Mouse (Mus musculus) heart, postnatal 0 days (tissue): ENCODE data around the gene Gimap8.

Source experiments
- CTCF ChIP-seq: IDR thresholded peaks from 2 replicates; pipeline ENCODE4 v1.5.1; 2016; ENCODE audit warnings: antibody characterized with exemption, control low read depth, low read depth
- EP300 ChIP-seq: IDR thresholded peaks from 2 replicates; pipeline ENCODE4 v1.6.1; 2016; ENCODE audit warnings: antibody characterized with exemption, low read depth

DNA sequence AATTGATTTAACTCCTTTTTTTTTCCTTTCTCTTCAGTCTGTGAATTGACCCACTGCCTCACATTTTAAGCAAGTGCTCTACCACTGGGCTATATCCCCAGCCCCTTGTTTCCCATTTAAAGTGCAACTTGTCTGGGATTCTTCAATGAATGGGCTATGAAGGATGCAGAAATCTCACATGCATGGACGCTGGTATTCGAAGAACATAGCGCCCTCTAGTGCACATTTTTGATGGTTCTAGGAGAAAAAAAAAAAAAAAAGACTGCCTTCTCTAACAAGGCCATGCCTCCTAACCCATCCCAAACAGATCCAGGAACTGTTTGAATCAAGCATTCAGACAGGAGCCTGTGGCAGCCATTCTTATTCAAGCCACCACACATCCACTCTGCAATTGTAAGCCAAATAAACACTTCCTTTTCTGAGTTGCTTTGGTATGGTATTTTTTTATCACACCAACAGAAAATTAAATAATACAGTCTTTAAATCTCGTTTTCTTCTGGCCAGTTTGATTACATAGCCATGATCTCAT lies 4.2 kb upstream of the Gimap8 start:
- no peak for TF ChIP-seq EP300
- peak; percentile 70 for TF ChIP-seq CTCF
